Mouse (Mus musculus): ENCODE measurements at regions not wholly inside any gene's neighbourhood (a gene's known extent, or its start where the extent isn't known, plus 50 kb on each side); places are given as distances from the start of the nearest gene placed in this dataset.
A peak's percentile ranks its signal among the peaks of the same experiment; 100 is the strongest.

GRCm38 (mm10) chr19:16075512-16076086, 57.0 kb upstream of the Gnaq start:
- DNase-seq (ENCODE audit: low read depth): no peak

GRCm38 (mm10) chr19:16075026-16075425, 57.6 kb upstream of the Gnaq start:
- DNase-seq (ENCODE audit: low read depth): no peak

- no peak for DNase-seq (ENCODE audit: low read depth)
These were observed 65.3 kb upstream of the Gnaq start for GRCm38 (mm10) chr19:16067314-16067713.

GRCm38 (mm10) chr19:16064911-16065310, 67.7 kb upstream of the Gnaq start:
- no peak for DNase-seq (ENCODE audit: low read depth)

- peak; percentile 77 for DNase-seq (ENCODE audit: low read depth)
These were observed 68.6 kb upstream of the Gnaq start for GRCm38 (mm10) chr19:16063916-16064580.

- no peak for DNase-seq (ENCODE audit: low read depth)
These were observed 69.1 kb upstream of the Gnaq start for GRCm38 (mm10) chr19:16063533-16063915.

GRCm38 (mm10) chr19:16061821-16062220, 70.8 kb upstream of the Gnaq start:
- no peak for DNase-seq (ENCODE audit: low read depth)

- no peak for DNase-seq (ENCODE audit: low read depth)
These were observed 73.6 kb upstream of the Gnaq start for GRCm38 (mm10) chr19:16059026-16059425.

GRCm38 (mm10) chr19:16050220-16051055, 65.6 kb upstream of the Cep78 start:
- no peak for DNase-seq (ENCODE audit: low read depth)

- DNase-seq (ENCODE audit: low read depth): no peak
These were observed 64.9 kb upstream of the Cep78 start for GRCm38 (mm10) chr19:16049646-16050045.

GRCm38 (mm10) chr19:16046977-16047376, 62.2 kb upstream of the Cep78 start:
- no peak for DNase-seq (ENCODE audit: low read depth)

GRCm38 (mm10) chr19:16045261-16045660, 60.5 kb upstream of the Cep78 start:
- DNase-seq (ENCODE audit: low read depth): no peak

GRCm38 (mm10) chr19:16044169-16044568, 59.4 kb upstream of the Cep78 start:
- DNase-seq (ENCODE audit: low read depth): no peak

GRCm38 (mm10) chr19:16043007-16043406, 58.2 kb upstream of the Cep78 start:
- no peak for DNase-seq (ENCODE audit: low read depth)

GRCm38 (mm10) chr19:16041891-16042290, 57.1 kb upstream of the Cep78 start:
- no peak for DNase-seq (ENCODE audit: low read depth)

- no peak for DNase-seq (ENCODE audit: low read depth)
These were observed 53.0 kb upstream of the Cep78 start for GRCm38 (mm10) chr19:16037806-16038205.

Measured in c-Kit-positive CD71-negative TER-119-negative erythroid progenitor cells, embryonic 14.5 days (primary cell).